Mouse (Mus musculus) T-helper 17 cell (primary cell): ENCODE data around the gene Timp2.

Experiments used
- in situ Hi-C, 2 experiments: fragments of 300-600 bp; cut with MboI, MseI; formaldehyde crosslinking; loops; 1 replicate in 1 of 2; 2 replicates in 1 of 2; pipeline ENCODE4 v1.15.1; 2025; ENCODE audit warnings: high pct_unique_total_duplicates in 2 of 2

Timp2 gene

DNA sequence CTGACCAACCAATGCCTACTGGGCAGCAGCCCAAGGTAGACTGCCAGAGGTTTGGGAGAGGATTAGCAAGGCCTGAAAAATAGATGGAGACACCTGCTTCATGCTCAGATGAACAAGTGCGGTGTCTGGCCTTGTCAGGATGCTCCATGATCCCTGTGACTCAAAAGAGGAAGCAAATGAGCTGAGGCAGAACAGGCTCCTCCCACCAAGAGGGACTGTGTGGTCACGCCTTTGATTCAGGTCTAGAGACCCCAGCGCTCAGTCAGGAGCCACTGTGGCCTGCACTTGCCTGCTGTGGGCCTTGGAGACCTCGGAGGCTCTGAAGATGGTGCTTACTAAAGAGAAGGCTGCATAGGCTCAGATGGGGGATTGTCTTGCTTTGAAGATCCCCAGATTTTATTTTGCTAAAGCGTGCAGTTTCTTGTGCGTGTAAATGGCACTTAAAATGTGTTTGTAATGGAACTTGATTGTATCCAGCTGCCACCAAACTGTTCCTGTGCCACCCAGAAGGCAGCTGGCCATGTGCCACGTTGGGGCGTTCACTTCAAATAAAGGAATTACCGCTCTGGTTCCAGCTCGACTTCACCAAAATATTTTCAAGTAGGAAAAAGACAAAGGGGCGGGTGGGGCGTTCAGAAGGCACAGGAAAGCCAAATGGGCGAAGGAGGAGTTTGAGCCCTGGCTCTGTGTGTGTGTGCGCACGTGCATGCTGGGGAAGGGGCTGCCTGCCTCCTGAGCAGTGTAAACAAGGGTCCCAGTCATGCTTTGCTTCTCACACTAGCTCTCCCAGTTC is 101.2 kb downstream of the Timp2 start:
- in situ Hi-C loops = no loop called here

DNA sequence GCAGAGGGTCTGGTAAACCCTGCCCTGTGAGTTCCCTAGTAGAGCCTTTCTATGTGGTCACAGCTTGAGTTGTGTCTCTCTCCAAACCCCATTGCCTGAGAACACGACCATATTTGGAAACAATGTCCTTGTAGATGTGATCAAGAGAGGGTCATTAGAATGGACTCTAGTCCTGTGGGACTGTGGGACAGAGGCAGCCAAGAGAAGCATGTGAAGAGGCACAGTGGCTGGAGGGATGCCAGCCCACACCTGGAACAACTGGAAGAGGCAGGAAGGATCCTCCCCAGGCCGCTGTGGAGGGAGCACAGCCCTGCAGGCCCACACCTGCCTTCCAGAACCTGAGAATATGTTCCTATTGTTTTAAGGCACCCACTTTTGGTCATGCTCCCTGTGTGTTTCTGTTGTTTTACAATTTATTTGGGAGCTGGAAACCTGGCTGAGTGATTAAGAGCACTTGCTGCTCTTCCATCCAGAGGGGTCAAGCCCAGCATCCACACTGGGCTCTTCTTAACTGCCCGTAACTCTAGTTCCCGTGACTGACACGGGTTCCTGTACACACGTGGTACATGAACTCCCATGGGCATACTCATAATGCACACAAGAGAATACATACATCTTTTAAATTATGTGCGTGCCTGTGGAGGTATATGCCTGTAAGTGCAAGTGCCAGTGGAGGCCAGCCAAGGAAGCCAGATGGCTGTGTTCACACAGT is 101.9 kb downstream of the Timp2 start:
- in situ Hi-C loops = no loop called here
